Mouse (Mus musculus) stomach, embryonic 16.5 days (tissue): ENCODE results near the gene Rora. TPM values are rescaled to one million over a fixed set of nuclear protein-coding genes. Genes with fewer than 3 reads are reported as not detected.

Source experiments
- ATAC-seq: fragments of 200-750 bp; cut with Nextera tagmentation; 2 replicates; pipeline ENCODE4 v1.8.0; 2017; ENCODE audit warnings: moderate number of reproducible peaks, moderate TSS enrichment; ENCODE audit not compliant: insufficient read depth, low FRiP score
- H3K27ac ChIP-seq: fragments of 300-500 bp; sonication (generic); 2 replicates; pipeline ENCODE4 v1.5.1; 2014; ENCODE audit warnings: low read length
- H3K27me3 ChIP-seq: fragments of 300-500 bp; sonication (generic); 2 replicates; pipeline ENCODE4 v1.6.1; 2014; ENCODE audit warnings: low read length, control low read depth, mixed read lengths; ENCODE audit not compliant: control insufficient read depth, insufficient read depth
- H3K36me3 ChIP-seq: fragments of 300-500 bp; sonication (generic); 2 replicates; pipeline ENCODE4 v1.6.1; 2014; ENCODE audit warnings: low read length; ENCODE audit not compliant: control insufficient read depth, insufficient read depth
- H3K4me1 ChIP-seq: fragments of 300-500 bp; sonication (generic); 2 replicates; pipeline ENCODE4 v1.6.1; 2014; ENCODE audit warnings: low read length, control low read depth, mixed read lengths; ENCODE audit not compliant: control insufficient read depth, insufficient read depth
- H3K4me2 ChIP-seq: fragments of 300-500 bp; sonication (generic); 2 replicates; pipeline ENCODE4 v1.6.1; 2014; ENCODE audit warnings: low read depth, low read length, mixed read lengths
- H3K4me3 ChIP-seq: fragments of 300-500 bp; sonication (generic); replicated peaks from 2 replicates; pipeline ENCODE4 v1.5.1; 2014; ENCODE audit warnings: mild to moderate bottlenecking, low read length
- H3K9ac ChIP-seq: fragments of 300-500 bp; sonication (generic); 2 replicates; pipeline ENCODE4 v1.6.1; 2014; ENCODE audit warnings: low read length
- H3K9me3 ChIP-seq: fragments of 300-500 bp; sonication (generic); replicated peaks from 2 replicates; pipeline ENCODE4 v1.6.1; 2016; ENCODE audit warnings: low read length, control low read depth; ENCODE audit not compliant: control insufficient read depth
- WGBS: fragments of 180-500 bp; shearing (Covaris S2); extraction: QIAGEN DNeasy Blood & Tissue Kit; methylation state at CpG from one replicate; pipeline ENCODE4 v1.1.7; 2014; 5-methylcytosine and 5-hydroxymethylcytosine counted together
- polyA plus RNA-seq: library from polyadenylated mRNA; unstranded; fragments of >200 nt; fragmentation: Nextera tagmentation; extraction: Ambion mirVana; gene quantifications from 2 replicates; pipeline ENCODE4 v1.2.1, GENCODE M21; 2015

Rora gene
- polyA plus RNA-seq, 1 experiment from 2014 or later = 8.4 TPM

GRCm38 (mm10) chr9:69293688-69294074 lies 640.1 kb downstream of the Rora start:
- no peak for ATAC-seq
- H3K9ac ChIP-seq = no peak overlapping the region
- H3K9me3 ChIP-seq = no peaks in the 10 kb centered on the region
- H3K4me3 ChIP-seq = no peak overlapping the region
- WGBS = 76% methylated on average over 8 of the region's 8 CpGs
- H3K4me1 ChIP-seq = peaks cover 16% of the 10 kb centered on the region
- H3K36me3 ChIP-seq = no peaks in the 10 kb centered on the region
- peaks cover 7% of the 10 kb centered on the region; the same call in 1 of the 2 replicates for H3K27me3 ChIP-seq
- no peak overlapping the region for H3K4me2 ChIP-seq
- no peak overlapping the region for H3K27ac ChIP-seq

- no peaks in the 10 kb centered on the region for H3K36me3 ChIP-seq
- no peak for ATAC-seq
- H3K27ac ChIP-seq = no peak overlapping the region
- H3K4me1 ChIP-seq = peaks cover 13% of the 10 kb centered on the region
- H3K4me2 ChIP-seq = no peak overlapping the region
- no peak overlapping the region for H3K9ac ChIP-seq
- H3K9me3 ChIP-seq = no peaks in the 10 kb centered on the region
- H3K4me3 ChIP-seq = no peak overlapping the region
- H3K27me3 ChIP-seq = peaks cover 7% of the 10 kb centered on the region; the same call in 1 of the 2 replicates
- WGBS = 81% methylated on average over 5 of the region's 5 CpGs
Observed at GRCm38 (mm10) chr9:69294426-69294825, 640.8 kb downstream of the Rora start.

GRCm38 (mm10) chr9:69294856-69295255 lies 641.3 kb downstream of the Rora start:
- Histone ChIP-seq H3K4me3 (no peak overlapping the region), H3K9ac (no peak overlapping the region), H3K4me1 (peaks cover 13% of the 10 kb centered on the region), H3K27ac (no peak overlapping the region), H3K9me3 (no peaks in the 10 kb centered on the region), H3K27me3 (peaks cover 7% of the 10 kb centered on the region; the same call in 1 of the 2 replicates), H3K4me2 (no peak overlapping the region), H3K36me3 (no peaks in the 10 kb centered on the region)
- no peak for ATAC-seq
- WGBS = 88% methylated on average over 14 of the region's 14 CpGs

GRCm38 (mm10) chr9:69295826-69296225 lies 642.2 kb downstream of the Rora start:
- H3K9ac ChIP-seq = no peak overlapping the region
- H3K4me3 ChIP-seq = no peak overlapping the region
- H3K4me1 ChIP-seq = peaks cover 8% of the 10 kb centered on the region
- no peak overlapping the region for H3K4me2 ChIP-seq
- ATAC-seq = no peak
- no peak overlapping the region for H3K27ac ChIP-seq
- no peaks in the 10 kb centered on the region for H3K36me3 ChIP-seq
- WGBS = 82% methylated on average over 3 of the region's 3 CpGs
- H3K9me3 ChIP-seq = no peaks in the 10 kb centered on the region
- H3K27me3 ChIP-seq = peaks cover 5% of the 10 kb centered on the region; the same call in 1 of the 2 replicates

- H3K4me2 ChIP-seq = no peak overlapping the region
- no peak overlapping the region for H3K27ac ChIP-seq
- no peaks in the 10 kb centered on the region for H3K36me3 ChIP-seq
- H3K9me3 ChIP-seq = no peaks in the 10 kb centered on the region
- peaks cover 7% of the 10 kb centered on the region for H3K4me1 ChIP-seq
- no peak overlapping the region for H3K9ac ChIP-seq
- H3K4me3 ChIP-seq = no peak overlapping the region
- 15% methylated on average over 2 of the region's 2 CpGs for WGBS
- ATAC-seq = no peak
- H3K27me3 ChIP-seq = 0 out of 2 replicates have a peak, but pooled peaks cover 1% of the 10 kb centered on the region
Observed at GRCm38 (mm10) chr9:69296418-69296817, 642.8 kb downstream of the Rora start.

- Histone ChIP-seq H3K27me3 (no peaks in the 10 kb centered on the region), H3K4me1 (peaks cover 9% of the 10 kb centered on the region), H3K27ac (no peak overlapping the region), H3K4me3 (no peak overlapping the region), H3K9me3 (no peaks in the 10 kb centered on the region), H3K4me2 (no peak overlapping the region), H3K9ac (no peak overlapping the region), H3K36me3 (no peaks in the 10 kb centered on the region)
- no peak for ATAC-seq
- 74% methylated on average over 7 of the region's 7 CpGs for WGBS
Observed at GRCm38 (mm10) chr9:69297766-69298375, 644.3 kb downstream of the Rora start.

GRCm38 (mm10) chr9:69298566-69299335 lies 645.2 kb downstream of the Rora start:
- Histone ChIP-seq H3K4me3 (no peak overlapping the region), H3K27ac (no peak overlapping the region), H3K4me1 (peaks cover 9% of the 10 kb centered on the region), H3K27me3 (no peaks in the 10 kb centered on the region), H3K9me3 (no peaks in the 10 kb centered on the region), H3K9ac (no peak overlapping the region), H3K4me2 (no peak overlapping the region), H3K36me3 (no peaks in the 10 kb centered on the region)
- WGBS = 74% methylated on average over 12 of the region's 12 CpGs
- ATAC-seq = no peak

- no peak for ATAC-seq
Observed at GRCm38 (mm10) chr9:69299484-69299883, 645.9 kb downstream of the Rora start.

GRCm38 (mm10) chr9:69300296-69300695 lies 646.7 kb downstream of the Rora start:
- Histone ChIP-seq H3K4me3 (no peak overlapping the region), H3K4me1 (peaks cover 9% of the 10 kb centered on the region), H3K9me3 (no peaks in the 10 kb centered on the region), H3K27ac (no peak overlapping the region), H3K36me3 (no peaks in the 10 kb centered on the region), H3K9ac (no peak overlapping the region), H3K4me2 (no peak overlapping the region), H3K27me3 (no peaks in the 10 kb centered on the region)
- ATAC-seq = no peak
- 89% methylated on average over 8 of the region's 8 CpGs for WGBS

More at GRCm38 (mm10) chr9:69299484-69299883, 645.9 kb downstream of the Rora start:
- H3K9me3 ChIP-seq = no peaks in the 10 kb centered on the region
- H3K4me2 ChIP-seq = no peak overlapping the region
- H3K9ac ChIP-seq = no peak overlapping the region
- H3K36me3 ChIP-seq = no peaks in the 10 kb centered on the region
- WGBS = 78% methylated on average over 2 of the region's 2 CpGs
- no peak overlapping the region for H3K27ac ChIP-seq
- H3K4me3 ChIP-seq = no peak overlapping the region
- H3K27me3 ChIP-seq = no peaks in the 10 kb centered on the region
- peaks cover 9% of the 10 kb centered on the region for H3K4me1 ChIP-seq
